Mouse (Mus musculus): ENCODE measurements around the gene Shpk. TPM values are rescaled to one million over a fixed set of nuclear protein-coding genes. Genes with fewer than 3 reads are reported as not detected.

Shpk gene
- polyA plus RNA-seq, 1 experiment from 2014 or later = 1.4 TPM

- peak; percentile 98 for ATAC-seq (ENCODE audit: low FRiP score, low read depth)
- under 1% methylated on average over 81 of the region's 81 CpGs for WGBS
These were observed 22.4 kb upstream of the Shpk start, which contains the start of the genes Emc6 and Tax1bp3 for GRCm38 (mm10) chr11:73176608-73177508. TSS of gene Emc6 (minus strand) at chr11:73177037. TSS of gene Tax1bp3 (plus strand) at chr11:73177083.

DNA sequence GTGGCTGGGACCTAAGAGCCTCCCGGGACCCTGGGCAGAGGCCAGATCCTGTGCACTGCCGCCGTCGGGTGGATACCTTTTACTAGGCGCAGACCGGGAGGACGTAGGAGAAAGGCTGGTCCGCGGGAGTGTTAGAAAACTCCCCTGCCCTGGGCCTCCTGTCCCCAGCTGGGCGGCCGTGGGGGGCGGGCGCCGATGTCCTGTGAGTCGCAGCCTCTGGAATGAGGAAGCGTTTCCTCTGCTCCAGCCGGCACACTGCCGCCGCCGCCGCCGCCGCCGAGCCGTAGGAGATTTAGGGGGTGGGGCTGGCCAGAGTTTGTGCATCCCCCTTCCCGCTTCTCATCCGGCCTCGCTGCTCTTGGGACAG is 21.8 kb upstream of the Shpk start:
- peak overlapping the region; percentile 86 for H3K27ac ChIP-seq (replicated peaks)
- no peaks in the 10 kb centered on the region for H3K27me3 ChIP-seq
- under 1% methylated on average over 28 of the region's 28 CpGs for WGBS
- H3K4me3 ChIP-seq = peak overlapping the region; percentile 93
- peak overlapping the region; percentile 82 for H3K9ac ChIP-seq (replicated peaks)
- H3K9me3 ChIP-seq = no peaks in the 10 kb centered on the region
- peak overlapping the region; percentile 69 for H3K4me2 ChIP-seq (replicated peaks)
- H3K36me3 ChIP-seq = peaks cover 21% of the 10 kb centered on the region; the same call in 1 of the 2 replicates
- no peak; the same call in 1 of the 2 replicates for ATAC-seq (ENCODE audit: low FRiP score, low read depth)
- H3K4me1 ChIP-seq = peaks cover 32% of the 10 kb centered on the region

More at GRCm38 (mm10) chr11:73176608-73177508, 22.4 kb upstream of the Shpk start, which contains the start of the genes Emc6 and Tax1bp3:
- Histone ChIP-seq H3K27me3 (no peaks in the 10 kb centered on the region), H3K4me1 (peaks cover 32% of the 10 kb centered on the region), H3K36me3 (peaks cover 27% of the 10 kb centered on the region), H3K4me3 (peak within 1 kb of the TSS; percentile 93), H3K9me3 (no peaks in the 10 kb centered on the region), H3K27ac (replicated peaks) (peak within 1 kb of the TSS; percentile 86), H3K9ac (replicated peaks) (peak within 1 kb of the TSS; percentile 84), H3K4me2 (replicated peaks) (peak within 1 kb of the TSS; percentile 70)

DNA sequence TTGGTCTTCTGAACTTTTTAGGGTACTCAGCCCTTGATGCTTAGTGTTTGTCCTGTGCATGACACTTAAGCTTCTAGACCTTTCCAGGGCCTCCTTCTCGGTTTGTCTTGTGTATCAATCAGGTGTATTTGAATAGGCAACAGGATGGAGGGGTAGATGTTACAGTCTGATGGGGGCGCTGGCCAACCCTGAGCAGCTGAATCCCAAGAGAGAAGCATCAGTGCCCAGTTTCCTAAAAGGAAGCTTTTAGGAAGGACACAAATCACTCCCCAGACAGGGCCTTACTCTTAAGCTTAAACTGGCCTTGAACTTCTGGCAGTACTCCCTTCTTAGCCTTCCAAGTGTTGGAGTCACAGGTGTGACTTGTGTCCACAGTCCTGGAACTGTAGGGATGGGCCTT is 21.4 kb upstream of the Shpk start:
- Histone ChIP-seq H3K4me1 (peaks cover 32% of the 10 kb centered on the region), H3K27ac (replicated peaks) (peak overlapping the region; percentile 86), H3K36me3 (0 out of 2 replicates have a peak, but pooled peaks cover 17% of the 10 kb centered on the region), H3K4me3 (peak overlapping the region; percentile 93), H3K27me3 (no peaks in the 10 kb centered on the region), H3K9ac (replicated peaks) (peak overlapping the region; percentile 82), H3K4me2 (replicated peaks) (peak overlapping the region; percentile 69), H3K9me3 (no peaks in the 10 kb centered on the region)
- WGBS = 0% methylated on average over 2 of the region's 2 CpGs
- ATAC-seq (ENCODE audit: low FRiP score, low read depth) = no peak

GRCm38 (mm10) chr11:73185872-73186615 is 13.2 kb upstream of the Shpk start:
- no peak overlapping the region for H3K27ac ChIP-seq (replicated peaks)
- no peaks in the 10 kb centered on the region for H3K4me1 ChIP-seq
- no peaks in the 10 kb centered on the region for H3K9me3 ChIP-seq
- 91% methylated on average over 10 of the region's 10 CpGs for WGBS
- H3K36me3 ChIP-seq = peaks cover 70% of the 10 kb centered on the region
- H3K4me2 ChIP-seq (replicated peaks) = no peak overlapping the region
- H3K4me3 ChIP-seq = no peak overlapping the region
- ATAC-seq (ENCODE audit: low FRiP score, low read depth) = no peak
- H3K9ac ChIP-seq (replicated peaks) = no peak overlapping the region
- H3K27me3 ChIP-seq = no peaks in the 10 kb centered on the region

GRCm38 (mm10) chr11:73187231-73187630 is 12.0 kb upstream of the Shpk start:
- no peak for ATAC-seq (ENCODE audit: low FRiP score, low read depth)
- Histone ChIP-seq H3K36me3 (peaks cover 72% of the 10 kb centered on the region), H3K4me2 (replicated peaks) (no peak overlapping the region), H3K4me1 (no peaks in the 10 kb centered on the region), H3K27ac (replicated peaks) (no peak overlapping the region), H3K9me3 (no peaks in the 10 kb centered on the region), H3K27me3 (no peaks in the 10 kb centered on the region), H3K4me3 (no peak overlapping the region), H3K9ac (replicated peaks) (no peak overlapping the region)
- 88% methylated on average over 6 of the region's 6 CpGs for WGBS

GRCm38 (mm10) chr11:73193047-73193446 is 6.2 kb upstream of the Shpk start:
- no peak for ATAC-seq (ENCODE audit: low FRiP score, low read depth)
- Histone ChIP-seq H3K27me3 (no peaks in the 10 kb centered on the region), H3K9ac (replicated peaks) (no peak overlapping the region), H3K36me3 (peaks cover 35% of the 10 kb centered on the region), H3K4me2 (replicated peaks) (no peak overlapping the region), H3K9me3 (no peaks in the 10 kb centered on the region), H3K4me1 (peaks cover 3% of the 10 kb centered on the region; the same call in 1 of the 2 replicates), H3K27ac (replicated peaks) (no peak overlapping the region), H3K4me3 (no peak overlapping the region)
- 80% methylated on average over 6 of the region's 6 CpGs for WGBS

- Histone ChIP-seq H3K27ac (replicated peaks) (no peak overlapping the region), H3K27me3 (no peaks in the 10 kb centered on the region), H3K9me3 (no peaks in the 10 kb centered on the region), H3K4me3 (no peak overlapping the region), H3K36me3 (peaks cover 23% of the 10 kb centered on the region), H3K4me1 (peaks cover 9% of the 10 kb centered on the region; the same call in 1 of the 2 replicates), H3K4me2 (replicated peaks) (no peak overlapping the region), H3K9ac (replicated peaks) (no peak overlapping the region)
- ATAC-seq (ENCODE audit: low FRiP score, low read depth) = no peak
- 78% methylated on average over 2 of the region's 2 CpGs for WGBS
These were observed 4.8 kb upstream of the Shpk start for GRCm38 (mm10) chr11:73194444-73194843.

DNA sequence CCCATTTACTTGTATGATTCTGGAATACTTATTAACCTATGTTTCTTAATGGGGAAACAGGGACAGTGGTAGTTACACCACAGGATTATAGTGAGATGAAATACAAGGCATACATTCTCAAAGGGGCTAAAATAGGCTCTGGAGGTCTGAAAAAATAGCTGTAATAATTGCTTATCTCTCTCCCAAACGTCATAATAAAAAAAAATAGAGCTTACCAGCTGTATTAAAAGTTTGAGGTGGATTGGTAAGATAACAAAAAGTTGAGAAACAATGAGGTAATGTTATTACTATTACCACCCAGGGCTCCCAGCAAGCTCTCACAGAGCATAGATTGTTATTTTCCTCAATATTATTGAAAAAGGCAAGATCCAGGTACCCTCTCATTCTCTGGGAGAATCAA is 1.1 kb upstream of the Shpk start:
- Histone ChIP-seq H3K4me1 (peaks cover 13% of the 10 kb centered on the region), H3K9ac (replicated peaks) (peak overlapping the region; percentile 72), H3K4me2 (replicated peaks) (peak overlapping the region; percentile 90), H3K4me3 (peak overlapping the region; percentile 62), H3K27me3 (peaks cover 7% of the 10 kb centered on the region; the same call in 1 of the 2 replicates), H3K27ac (replicated peaks) (no peak overlapping the region), H3K9me3 (no peaks in the 10 kb centered on the region), H3K36me3 (peaks cover 4% of the 10 kb centered on the region)
- ATAC-seq (ENCODE audit: low FRiP score, low read depth) = no peak
- 0% methylated on average over 1 of the region's 1 CpGs for WGBS

DNA sequence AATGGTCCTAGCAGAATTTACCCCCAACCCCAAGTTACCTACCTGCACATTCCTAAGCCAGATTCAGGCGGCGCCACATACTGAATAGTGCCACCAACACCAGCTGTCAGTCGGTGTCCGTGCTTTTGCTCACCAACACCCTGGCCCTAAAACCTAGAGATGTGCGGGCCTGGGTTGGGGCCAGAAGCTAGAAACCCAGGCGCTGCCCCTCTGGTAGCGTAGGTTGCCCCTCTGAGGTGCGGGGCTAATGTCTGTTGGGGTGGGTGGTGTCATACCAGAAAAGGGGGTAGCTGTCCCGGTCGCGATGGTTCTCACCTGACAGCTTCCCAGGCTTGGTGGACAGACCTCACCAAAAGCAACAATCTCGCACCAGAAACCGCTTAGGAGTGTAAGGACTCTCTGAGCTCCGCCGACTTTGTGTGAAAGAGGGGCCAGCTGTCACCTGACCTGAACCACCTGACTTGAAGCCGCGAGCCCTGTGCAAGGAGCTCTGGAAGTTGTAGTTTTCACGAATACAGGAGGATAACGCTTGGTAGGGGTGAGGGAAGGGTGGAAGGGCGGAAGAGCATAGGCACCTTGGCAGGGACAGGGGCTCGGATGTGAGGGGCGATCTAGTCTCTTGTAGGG is 544 bp upstream of the Shpk start, which contains the start of gene Ctns:
Ctns (minus strand) TSS at position 440 of the 627 bp plus-strand sequence.
- peak; percentile 95 for ATAC-seq (ENCODE audit: low FRiP score, low read depth)
- Histone ChIP-seq H3K36me3 (peaks cover 4% of the 10 kb centered on the region), H3K4me3 (peak within 1 kb of the TSS; percentile 62), H3K9me3 (no peaks in the 10 kb centered on the region), H3K9ac (replicated peaks) (peak within 1 kb of the TSS; percentile 72), H3K4me1 (peaks cover 13% of the 10 kb centered on the region), H3K27ac (replicated peaks) (no peak within 1 kb of the TSS), H3K27me3 (peaks cover 7% of the 10 kb centered on the region; the same call in 1 of the 2 replicates), H3K4me2 (replicated peaks) (peak within 1 kb of the TSS; percentile 90)
- 2% methylated on average over 22 of the region's 22 CpGs for WGBS

DNA sequence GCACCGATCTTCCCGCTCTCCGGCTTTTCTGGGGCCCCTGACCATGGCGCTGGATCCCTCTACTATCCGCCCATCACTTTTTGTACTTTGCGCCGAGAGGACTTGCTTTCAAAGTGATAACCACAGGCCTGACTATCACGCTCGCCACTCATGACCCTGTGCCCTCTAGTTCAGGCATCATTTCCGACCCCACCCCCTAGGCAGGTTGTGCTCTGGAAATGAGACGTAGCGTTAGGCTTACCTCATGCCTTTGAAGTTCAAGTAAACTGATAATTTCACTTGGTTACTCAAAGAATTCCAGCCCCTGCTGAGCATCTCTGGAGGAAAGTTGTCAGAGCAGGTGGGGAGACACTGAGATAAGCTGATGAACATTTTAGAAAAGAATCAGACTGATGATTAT is 619 bp downstream of the Shpk start:
- ATAC-seq (ENCODE audit: low FRiP score, low read depth) = no peak

DNA sequence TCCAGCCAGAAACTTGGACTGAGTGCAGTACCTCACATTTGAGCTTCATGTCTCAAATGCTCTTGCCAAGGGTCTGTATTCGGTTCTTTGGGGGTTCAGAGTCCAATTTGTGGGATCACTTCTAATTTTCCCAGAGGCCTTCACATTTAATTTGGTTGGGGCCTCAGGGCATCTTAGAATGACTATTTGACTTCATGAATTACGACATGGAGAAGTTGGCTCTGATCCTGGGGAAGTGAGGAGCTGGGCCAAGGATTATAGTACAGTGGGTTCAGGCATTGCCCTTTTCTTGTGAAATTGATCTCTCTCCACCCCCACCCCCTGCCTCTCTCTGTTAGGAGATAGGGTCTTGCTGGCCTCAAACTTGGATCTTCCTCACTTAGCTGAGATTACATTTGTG is 1.8 kb downstream of the Shpk start:
- Histone ChIP-seq H3K4me3 (no peak overlapping the region), H3K36me3 (no peaks in the 10 kb centered on the region), H3K9me3 (no peaks in the 10 kb centered on the region), H3K4me2 (replicated peaks) (no peak overlapping the region), H3K9ac (replicated peaks) (no peak overlapping the region), H3K27ac (replicated peaks) (no peak overlapping the region), H3K4me1 (peaks cover 13% of the 10 kb centered on the region), H3K27me3 (peaks cover 7% of the 10 kb centered on the region; the same call in 1 of the 2 replicates)
- no peak for ATAC-seq (ENCODE audit: low FRiP score, low read depth)
- WGBS = 76% methylated on average over 2 of the region's 2 CpGs

More for the DNA sequence above, 619 bp downstream of the Shpk start:
- H3K4me1 ChIP-seq = peaks cover 13% of the 10 kb centered on the region
- H3K27ac ChIP-seq (replicated peaks) = no peak overlapping the region
- 7% methylated on average over 12 of the region's 12 CpGs for WGBS
- H3K9me3 ChIP-seq = no peaks in the 10 kb centered on the region
- peaks cover 7% of the 10 kb centered on the region; the same call in 1 of the 2 replicates for H3K27me3 ChIP-seq
- H3K9ac ChIP-seq (replicated peaks) = peak overlapping the region; percentile 72; the same call in 1 of the 2 replicates
- H3K36me3 ChIP-seq = peaks cover 4% of the 10 kb centered on the region
- peak overlapping the region; percentile 62 for H3K4me3 ChIP-seq
- peak overlapping the region; percentile 90 for H3K4me2 ChIP-seq (replicated peaks)
